Mouse (Mus musculus): Measurements from ENCODE around the gene Gm17428.

DNA sequence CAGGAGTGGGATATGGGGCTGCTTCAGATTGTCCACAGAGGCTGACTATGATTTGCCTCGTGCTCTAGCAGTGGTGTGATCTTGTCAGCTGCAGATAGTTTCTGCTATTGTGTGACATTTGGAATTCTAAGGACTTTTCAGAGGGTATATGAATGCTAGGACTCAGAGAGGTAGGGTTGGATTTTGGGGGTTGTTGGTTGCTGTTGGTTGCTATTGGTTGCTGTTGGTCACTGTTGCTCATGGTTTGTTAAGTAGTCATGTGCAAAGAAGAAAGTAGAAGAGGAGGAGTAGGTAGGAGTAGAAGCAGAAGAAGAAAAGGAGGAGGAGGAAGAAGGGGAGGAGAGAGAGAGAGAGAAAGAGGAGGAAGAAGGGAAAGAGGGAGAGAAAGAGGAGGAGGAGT is at the start of gene Gm17428:
- no peak for TF ChIP-seq EP300 (optimal IDR thresholded peaks at IDR 0.05)
- no peak for TF ChIP-seq CTCF (IDR thresholded peaks at IDR 0.05; ENCODE audit: low read depth)
